Mouse (Mus musculus): ENCODE results near the gene Gm20905. TPM values are rescaled to one million over a fixed set of nuclear protein-coding genes. Genes with fewer than 3 reads are reported as not detected.
"Not testable (repeated sequence)": the region's sequence is repeated elsewhere in the genome, so short reads cannot be mapped to it uniquely, and the experiment has no call there.

Gene Gm20905
- not detected for total RNA-seq (2021)
- long read RNA-seq, experiment 1, result 0 reads
- long read RNA-seq, experiment 2, result 0 reads

- not testable (repeated sequence) for DNase-seq (ENCODE audit: low spot score)
Measured at GRCm38 (mm10) chrY:37259503-37259902, at the start of gene Gm20905. TSS of gene Gm20905 (minus strand) at chrY:37259603.
